Mouse (Mus musculus) bone marrow, adult 2 months (tissue): ENCODE measurements around the gene Fbxl13.

Experiments
- CTCF ChIP-seq: fragments of 200-500 bp; IDR thresholded peaks from 2 replicates; pipeline ENCODE4 v1.5.1; 2011; ENCODE audit warnings: low read length, control low read depth; ENCODE audit not compliant: control insufficient read depth, insufficient read depth
- POLR2A ChIP-seq: fragments of 200-500 bp; IDR thresholded peaks from 2 replicates; pipeline ENCODE4 v1.6.1; 2011; ENCODE audit warnings: low read depth, mild to moderate bottlenecking, control low read depth, low read length, borderline replicate concordance; ENCODE audit not compliant: control insufficient read depth

GRCm38 (mm10) chr5:21505159-21505558, 140.3 kb downstream of the Fbxl13 start:
- TF ChIP-seq POLR2A: no peak
- TF ChIP-seq CTCF: no peak
